Mouse (Mus musculus) midbrain, embryonic 13.5 days (tissue): ENCODE data around the gene Adi1. TPM values are rescaled to one million over a fixed set of nuclear protein-coding genes. Genes with fewer than 3 reads are reported as not detected.

Experiments
- ATAC-seq: fragments of 200-750 bp; cut with Nextera tagmentation; 2 replicates; pipeline ENCODE4 v1.8.0; 2017; ENCODE audit warnings: mild to moderate bottlenecking, moderate TSS enrichment, moderate library complexity
- H3K27ac ChIP-seq: fragments of 300-500 bp; sonication (generic); 2 replicates; pipeline ENCODE4 v1.5.1; 2015; ENCODE audit warnings: inconsistent platforms, mild to moderate bottlenecking, moderate library complexity
- H3K27me3 ChIP-seq: fragments of 300-500 bp; sonication (generic); 2 replicates; pipeline ENCODE4 v1.6.1; 2015; ENCODE audit warnings: mild to moderate bottlenecking, inconsistent platforms
- H3K36me3 ChIP-seq: fragments of 300-500 bp; sonication (generic); 2 replicates; pipeline ENCODE4 v1.6.1; 2015; ENCODE audit warnings: mild to moderate bottlenecking, inconsistent platforms
- H3K4me1 ChIP-seq: fragments of 300-500 bp; sonication (generic); replicated peaks from 2 replicates; pipeline ENCODE4 v1.6.1; 2015; ENCODE audit warnings: inconsistent platforms
- H3K4me2 ChIP-seq: fragments of 300-500 bp; sonication (generic); replicated peaks from 2 replicates; pipeline ENCODE4 v1.6.1; 2015; ENCODE audit warnings: moderate library complexity, mild to moderate bottlenecking, inconsistent platforms
- H3K4me3 ChIP-seq: fragments of 300-500 bp; sonication (generic); replicated peaks from 2 replicates; pipeline ENCODE4 v1.5.1; 2015; ENCODE audit warnings: mild to moderate bottlenecking, inconsistent platforms
- H3K9ac ChIP-seq: fragments of 300-500 bp; sonication (generic); replicated peaks from 2 replicates; pipeline ENCODE4 v1.6.1; 2015; ENCODE audit warnings: mild to moderate bottlenecking, inconsistent platforms
- H3K9me3 ChIP-seq: fragments of 300-500 bp; sonication (generic); 2 replicates; pipeline ENCODE4 v1.6.1; 2016; ENCODE audit warnings: mild to moderate bottlenecking, inconsistent platforms
- WGBS: fragments of 180-500 bp; shearing (Covaris S2); methylation state at CpG from one replicate; pipeline ENCODE4 v1.1.7; 2015; 5-methylcytosine and 5-hydroxymethylcytosine counted together
- polyA plus RNA-seq: library from polyadenylated mRNA; unstranded; fragments of >200 nt; fragmentation: Nextera tagmentation; extraction: Ambion mirVana; gene quantifications from 2 replicates; pipeline ENCODE4 v1.2.1, GENCODE M21; 2015

Adi1 gene
- polyA plus RNA-seq = 27.0 and 29.1 TPM in 2 replicates

- no peaks in the 10 kb centered on the region for H3K36me3 ChIP-seq
- peaks cover 16% of the 10 kb centered on the region for H3K4me1 ChIP-seq
- no peaks in the 10 kb centered on the region for H3K27me3 ChIP-seq
- no peaks in the 10 kb centered on the region for H3K9me3 ChIP-seq
- peak; percentile 98 for ATAC-seq
- peak within 1 kb of the TSS; percentile 71 for H3K9ac ChIP-seq
- H3K27ac ChIP-seq = peak within 1 kb of the TSS; percentile 94
- peak within 1 kb of the TSS; percentile 52 for H3K4me3 ChIP-seq
- WGBS = 3% methylated on average over 53 of the region's 53 CpGs
- H3K4me2 ChIP-seq = peak within 1 kb of the TSS; percentile 59
Measured at GRCm38 (mm10) chr12:28675121-28675924, at the start of gene Adi1. Gene Adi1 (plus strand): TSS chr12:28675231.

- no peak overlapping the region for H3K4me3 ChIP-seq
- ATAC-seq = no peak
- no peak overlapping the region for H3K9ac ChIP-seq
- H3K27ac ChIP-seq = no peak overlapping the region
- peaks cover 30% of the 10 kb centered on the region for H3K36me3 ChIP-seq
- H3K4me2 ChIP-seq = no peak overlapping the region
- no peaks in the 10 kb centered on the region for H3K9me3 ChIP-seq
- 86% methylated on average over 7 of the region's 7 CpGs for WGBS
- peaks cover 6% of the 10 kb centered on the region; the same call in 1 of the 2 replicates for H3K4me1 ChIP-seq
- H3K27me3 ChIP-seq = no peaks in the 10 kb centered on the region
Measured at GRCm38 (mm10) chr12:28625407-28625806, 49.6 kb upstream of the Adi1 start.

- no peak overlapping the region for H3K9ac ChIP-seq
- H3K4me2 ChIP-seq = no peak overlapping the region
- 79% methylated on average over 4 of the region's 4 CpGs for WGBS
- no peaks in the 10 kb centered on the region for H3K9me3 ChIP-seq
- no peaks in the 10 kb centered on the region for H3K27me3 ChIP-seq
- no peak overlapping the region for H3K27ac ChIP-seq
- H3K4me1 ChIP-seq = peaks cover 2% of the 10 kb centered on the region
- no peak for ATAC-seq
- no peak overlapping the region for H3K4me3 ChIP-seq
- H3K36me3 ChIP-seq = peaks cover 46% of the 10 kb centered on the region
Measured at GRCm38 (mm10) chr12:28627092-28627491, 47.9 kb upstream of the Adi1 start.

- no peak overlapping the region for H3K9ac ChIP-seq
- H3K9me3 ChIP-seq = no peaks in the 10 kb centered on the region
- 94% methylated on average over 2 of the region's 2 CpGs for WGBS
- H3K27me3 ChIP-seq = no peaks in the 10 kb centered on the region
- peaks cover 14% of the 10 kb centered on the region for H3K4me1 ChIP-seq
- no peak overlapping the region for H3K4me2 ChIP-seq
- no peak overlapping the region for H3K27ac ChIP-seq
- no peak for ATAC-seq
- H3K4me3 ChIP-seq = no peak overlapping the region
- H3K36me3 ChIP-seq = peaks cover 60% of the 10 kb centered on the region
Measured at GRCm38 (mm10) chr12:28628436-28628835, 46.6 kb upstream of the Adi1 start.

GRCm38 (mm10) chr12:28635058-28635534, 39.9 kb upstream of the Adi1 start:
- Histone ChIP-seq H3K9ac (peak overlapping the region; percentile 99), H3K9me3 (no peaks in the 10 kb centered on the region), H3K4me3 (peak overlapping the region; percentile 91), H3K27ac (peak overlapping the region; percentile 88), H3K27me3 (no peaks in the 10 kb centered on the region), H3K4me1 (peaks cover 29% of the 10 kb centered on the region), H3K36me3 (peaks cover 44% of the 10 kb centered on the region), H3K4me2 (peak overlapping the region; percentile 76)
- no peak; the same call in 1 of the 2 replicates for ATAC-seq
- WGBS = 2% methylated on average over 23 of the region's 23 CpGs

- Histone ChIP-seq H3K27me3 (no peaks in the 10 kb centered on the region), H3K4me3 (peak within 1 kb of the TSS; percentile 91), H3K36me3 (peaks cover 37% of the 10 kb centered on the region), H3K9me3 (no peaks in the 10 kb centered on the region), H3K9ac (peak within 1 kb of the TSS; percentile 99), H3K4me2 (peak within 1 kb of the TSS; percentile 76), H3K27ac (peak within 1 kb of the TSS; percentile 88), H3K4me1 (peaks cover 29% of the 10 kb centered on the region)
- 5% methylated on average over 69 of the region's 69 CpGs for WGBS
- peak; percentile 97 for ATAC-seq
Measured at GRCm38 (mm10) chr12:28635535-28636476, 39.2 kb upstream of the Adi1 start, which contains the start of gene Rps7. Gene Rps7 (minus strand): TSS chr12:28635953.

GRCm38 (mm10) chr12:28636543-28636942, 38.5 kb upstream of the Adi1 start:
- ATAC-seq = no peak
- H3K27ac ChIP-seq = no peak overlapping the region

GRCm38 (mm10) chr12:28638778-28639177, 36.3 kb upstream of the Adi1 start:
- Histone ChIP-seq H3K27ac (no peak overlapping the region), H3K27me3 (0 out of 2 replicates have a peak, but pooled peaks cover 4% of the 10 kb centered on the region), H3K36me3 (peaks cover 7% of the 10 kb centered on the region), H3K4me3 (no peak overlapping the region), H3K9me3 (no peaks in the 10 kb centered on the region), H3K9ac (no peak overlapping the region), H3K4me2 (no peak overlapping the region), H3K4me1 (peaks cover 12% of the 10 kb centered on the region)
- WGBS = 78% methylated on average over 2 of the region's 2 CpGs
- ATAC-seq = no peak

More at GRCm38 (mm10) chr12:28636543-28636942, 38.5 kb upstream of the Adi1 start:
- peak overlapping the region; percentile 56 for H3K4me2 ChIP-seq
- peaks cover 30% of the 10 kb centered on the region for H3K36me3 ChIP-seq
- H3K4me3 ChIP-seq = peak overlapping the region; percentile 91
- no peak overlapping the region for H3K9ac ChIP-seq
- peaks cover 29% of the 10 kb centered on the region for H3K4me1 ChIP-seq
- no peaks in the 10 kb centered on the region for H3K27me3 ChIP-seq
- WGBS = 94% methylated on average over 6 of the region's 6 CpGs
- H3K9me3 ChIP-seq = no peaks in the 10 kb centered on the region

GRCm38 (mm10) chr12:28649141-28650110, 25.6 kb upstream of the Adi1 start, which contains the start of gene Rnaseh1:
Gene Rnaseh1 (plus strand): TSS chr12:28649602.
- no peaks in the 10 kb centered on the region for H3K9me3 ChIP-seq
- peaks cover 16% of the 10 kb centered on the region for H3K36me3 ChIP-seq
- H3K4me1 ChIP-seq = peaks cover 15% of the 10 kb centered on the region
- ATAC-seq = peak; percentile 98
- H3K27ac ChIP-seq = peak within 1 kb of the TSS; percentile 85
- 2% methylated on average over 52 of the region's 52 CpGs for WGBS
- 0 out of 2 replicates have a peak, but pooled peaks cover 8% of the 10 kb centered on the region for H3K27me3 ChIP-seq
- peak within 1 kb of the TSS; percentile 89 for H3K4me2 ChIP-seq
- H3K9ac ChIP-seq = peak within 1 kb of the TSS; percentile 79
- H3K4me3 ChIP-seq = peak within 1 kb of the TSS; percentile 90

GRCm38 (mm10) chr12:28662628-28663027, 12.4 kb upstream of the Adi1 start:
- no peak overlapping the region for H3K27ac ChIP-seq
- no peak overlapping the region for H3K4me3 ChIP-seq
- ATAC-seq = no peak
- H3K36me3 ChIP-seq = peaks cover 42% of the 10 kb centered on the region
- no peak overlapping the region for H3K4me2 ChIP-seq
- no peak overlapping the region for H3K9ac ChIP-seq
- H3K27me3 ChIP-seq = no peaks in the 10 kb centered on the region
- no peaks in the 10 kb centered on the region for H3K9me3 ChIP-seq
- no peaks in the 10 kb centered on the region for H3K4me1 ChIP-seq
- 89% methylated on average over 4 of the region's 4 CpGs for WGBS

- ATAC-seq = no peak
- H3K4me1 ChIP-seq = no peaks in the 10 kb centered on the region
- H3K4me2 ChIP-seq = no peak overlapping the region
- H3K27me3 ChIP-seq = no peaks in the 10 kb centered on the region
- peaks cover 6% of the 10 kb centered on the region; the same call in 1 of the 2 replicates for H3K36me3 ChIP-seq
- no peaks in the 10 kb centered on the region for H3K9me3 ChIP-seq
- 0 out of 2 replicates have a peak overlapping the region, but pooled peaks have one; percentile 22 for H3K27ac ChIP-seq
- H3K9ac ChIP-seq = no peak overlapping the region
- no peak overlapping the region for H3K4me3 ChIP-seq
- WGBS = 79% methylated on average over 4 of the region's 4 CpGs
Measured at GRCm38 (mm10) chr12:28666734-28667133, 8.3 kb upstream of the Adi1 start.
